Mouse (Mus musculus): ENCODE data around the gene Lpp. TPM values are rescaled to one million over a fixed set of nuclear protein-coding genes. Genes with fewer than 3 reads are reported as not detected.

The Lpp gene
- polyA plus RNA-seq, 1 experiment from 2014 or later = 45.1 TPM

DNA sequence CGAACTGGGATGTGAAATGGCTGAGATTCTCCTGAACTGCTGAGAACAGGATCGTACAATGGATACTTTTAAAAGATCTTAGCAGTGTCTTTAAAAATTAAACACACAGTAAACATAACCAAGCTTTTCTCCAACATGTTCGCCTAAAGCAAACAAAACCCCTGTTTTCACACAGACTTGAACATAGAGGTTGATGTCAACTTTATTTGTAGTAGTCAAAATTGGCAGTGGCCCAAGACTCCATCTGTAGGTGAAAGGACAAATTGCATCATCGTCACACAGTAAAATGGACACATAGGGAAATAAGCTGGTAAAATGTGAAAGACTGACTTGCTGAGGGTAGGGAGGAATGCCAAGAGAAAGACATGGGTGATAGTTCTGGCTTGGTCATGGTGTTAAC lies 480.9 kb downstream of the Lpp start:
- ATAC-seq (ENCODE audit: insufficient number of reproducible peaks, insufficient read depth, low FRiP score, low TSS enrichment) = no peak
- 77% methylated on average over 4 of the region's 4 CpGs for WGBS
- Histone ChIP-seq H3K9ac (no peak overlapping the region), H3K27me3 (no peaks in the 10 kb centered on the region), H3K27ac (no peak overlapping the region), H3K9me3 (peaks cover 5% of the 10 kb centered on the region; the same call in 1 of the 2 replicates), H3K36me3 (peaks cover 7% of the 10 kb centered on the region), H3K4me2 (replicated peaks) (no peak overlapping the region), H3K4me3 (no peak overlapping the region), H3K4me1 (no peaks in the 10 kb centered on the region)

DNA sequence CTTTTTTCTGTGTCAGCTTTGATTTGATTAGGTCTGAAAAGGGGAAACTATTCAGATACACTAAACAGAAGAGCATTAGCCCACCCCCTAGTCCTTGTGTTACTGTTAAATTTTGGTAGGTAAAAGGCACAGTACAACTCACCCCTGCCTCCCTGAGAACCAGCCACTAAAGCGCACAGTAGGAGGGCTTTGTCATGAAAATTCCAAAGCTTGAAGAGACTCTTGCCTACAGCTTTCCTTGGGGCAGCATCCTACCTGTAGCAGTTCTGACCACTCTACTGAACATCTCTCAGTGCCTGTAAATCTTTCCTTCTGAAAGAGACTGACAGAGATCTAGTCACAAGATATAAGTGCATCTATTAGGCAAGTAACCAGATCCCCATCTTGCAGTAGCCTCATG lies 482.4 kb downstream of the Lpp start:
- peaks cover 7% of the 10 kb centered on the region for H3K36me3 ChIP-seq
- no peak overlapping the region for H3K27ac ChIP-seq
- WGBS = 55% methylated on average over 1 of the region's 1 CpGs
- no peak overlapping the region for H3K4me3 ChIP-seq
- no peak overlapping the region for H3K9ac ChIP-seq
- H3K4me1 ChIP-seq = no peaks in the 10 kb centered on the region
- H3K4me2 ChIP-seq (replicated peaks) = no peak overlapping the region
- no peaks in the 10 kb centered on the region for H3K27me3 ChIP-seq
- no peak for ATAC-seq (ENCODE audit: insufficient number of reproducible peaks, insufficient read depth, low FRiP score, low TSS enrichment)
- H3K9me3 ChIP-seq = peaks cover 5% of the 10 kb centered on the region; the same call in 1 of the 2 replicates

DNA sequence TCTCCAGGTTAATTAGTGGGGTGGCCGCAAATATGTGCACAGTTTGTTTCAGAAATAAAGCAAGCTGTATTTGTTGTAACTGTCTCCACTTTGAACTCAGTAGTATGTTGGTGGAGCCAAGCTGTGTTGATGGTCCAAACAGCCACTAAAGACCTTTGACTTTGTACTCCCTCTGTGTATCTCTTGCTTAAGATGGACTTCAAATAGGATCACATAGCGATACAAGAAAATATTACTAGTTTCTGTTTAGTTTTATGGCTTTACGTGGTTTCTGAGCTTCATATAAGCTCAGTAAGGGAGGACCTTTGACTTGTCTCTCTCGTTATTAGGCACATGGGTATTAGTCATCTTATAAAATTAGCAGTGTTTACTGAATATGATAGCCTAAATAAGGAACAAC lies 485.7 kb downstream of the Lpp start:
- Histone ChIP-seq H3K4me2 (replicated peaks) (no peak overlapping the region), H3K4me1 (no peaks in the 10 kb centered on the region), H3K27me3 (no peaks in the 10 kb centered on the region), H3K27ac (no peak overlapping the region), H3K9me3 (no peaks in the 10 kb centered on the region), H3K9ac (no peak overlapping the region), H3K36me3 (no peaks in the 10 kb centered on the region), H3K4me3 (no peak overlapping the region)
- WGBS = 82% methylated on average over 4 of the region's 4 CpGs
- ATAC-seq (ENCODE audit: insufficient number of reproducible peaks, insufficient read depth, low FRiP score, low TSS enrichment) = no peak

DNA sequence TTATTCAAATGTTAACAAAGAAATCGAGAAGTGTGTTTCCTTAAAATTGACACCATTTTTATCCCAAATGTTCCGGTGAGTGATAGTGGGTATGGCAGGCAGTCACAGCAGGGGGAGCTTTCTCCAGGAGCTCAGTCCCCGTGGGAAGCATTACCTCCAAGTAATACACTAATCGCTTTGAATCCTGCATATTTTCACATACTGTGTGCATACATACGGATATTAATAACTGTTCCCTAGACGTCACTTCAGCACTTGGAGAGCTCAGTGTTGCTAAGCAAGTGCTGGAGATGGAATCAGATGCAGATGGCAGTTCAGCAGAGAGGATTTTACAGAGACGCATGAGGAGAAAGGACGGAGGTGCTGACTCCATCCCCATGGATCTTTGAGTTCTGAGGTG lies 487.4 kb downstream of the Lpp start:
- ATAC-seq (ENCODE audit: insufficient number of reproducible peaks, insufficient read depth, low FRiP score, low TSS enrichment) = no peak
- H3K4me2 ChIP-seq (replicated peaks) = no peak overlapping the region
- H3K9ac ChIP-seq = no peak overlapping the region
- H3K27ac ChIP-seq = no peak overlapping the region
- no peak overlapping the region for H3K4me3 ChIP-seq
- no peaks in the 10 kb centered on the region for H3K27me3 ChIP-seq
- WGBS = 49% methylated on average over 8 of the region's 8 CpGs
- no peaks in the 10 kb centered on the region for H3K4me1 ChIP-seq
- H3K36me3 ChIP-seq = no peaks in the 10 kb centered on the region
- no peaks in the 10 kb centered on the region for H3K9me3 ChIP-seq

- ATAC-seq (ENCODE audit: insufficient number of reproducible peaks, insufficient read depth, low FRiP score, low TSS enrichment) = no peak
- Histone ChIP-seq H3K27ac (no peak overlapping the region), H3K4me1 (peaks cover 13% of the 10 kb centered on the region), H3K27me3 (no peaks in the 10 kb centered on the region), H3K4me3 (no peak overlapping the region), H3K9me3 (no peaks in the 10 kb centered on the region), H3K36me3 (no peaks in the 10 kb centered on the region), H3K9ac (no peak overlapping the region), H3K4me2 (replicated peaks) (no peak overlapping the region)
- WGBS = 87% methylated on average over 3 of the region's 3 CpGs
Measured at GRCm38 (mm10) chr16:24881981-24882775, 488.9 kb downstream of the Lpp start.

- Histone ChIP-seq H3K4me2 (replicated peaks) (no peak overlapping the region), H3K4me3 (no peak overlapping the region), H3K27me3 (no peaks in the 10 kb centered on the region), H3K9me3 (no peaks in the 10 kb centered on the region), H3K9ac (no peak overlapping the region), H3K27ac (no peak overlapping the region), H3K4me1 (peaks cover 17% of the 10 kb centered on the region), H3K36me3 (no peaks in the 10 kb centered on the region)
- no peak for ATAC-seq (ENCODE audit: insufficient number of reproducible peaks, insufficient read depth, low FRiP score, low TSS enrichment)
Measured at GRCm38 (mm10) chr16:24884017-24884416, 490.7 kb downstream of the Lpp start.

DNA sequence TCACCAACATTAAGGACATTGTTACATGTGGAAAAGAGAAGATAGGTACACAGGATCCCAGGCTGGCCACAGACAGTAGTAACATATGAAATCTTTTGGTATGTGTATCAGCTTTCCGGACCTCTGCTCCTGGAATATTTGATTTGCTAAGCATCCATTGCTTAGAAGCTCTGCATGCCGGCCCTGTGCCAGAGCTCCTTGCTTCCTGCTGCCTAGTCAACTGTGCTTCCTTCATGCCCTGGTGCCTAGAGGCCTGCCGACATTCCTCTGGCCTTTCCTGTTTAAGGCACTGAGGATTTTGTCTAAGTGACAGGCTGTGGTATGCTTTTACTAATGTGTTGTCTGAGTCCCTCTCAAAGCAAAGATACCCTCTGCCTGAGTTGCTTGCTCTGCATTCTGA lies 493.0 kb downstream of the Lpp start:
- H3K27me3 ChIP-seq = no peaks in the 10 kb centered on the region
- H3K9me3 ChIP-seq = no peaks in the 10 kb centered on the region
- H3K27ac ChIP-seq = no peak overlapping the region
- 26% methylated on average over 3 of the region's 3 CpGs for WGBS
- H3K4me2 ChIP-seq (replicated peaks) = no peak overlapping the region
- peaks cover 17% of the 10 kb centered on the region for H3K4me1 ChIP-seq
- no peak overlapping the region for H3K4me3 ChIP-seq
- H3K9ac ChIP-seq = no peak overlapping the region
- H3K36me3 ChIP-seq = no peaks in the 10 kb centered on the region
- no peak for ATAC-seq (ENCODE audit: insufficient number of reproducible peaks, insufficient read depth, low FRiP score, low TSS enrichment)

DNA sequence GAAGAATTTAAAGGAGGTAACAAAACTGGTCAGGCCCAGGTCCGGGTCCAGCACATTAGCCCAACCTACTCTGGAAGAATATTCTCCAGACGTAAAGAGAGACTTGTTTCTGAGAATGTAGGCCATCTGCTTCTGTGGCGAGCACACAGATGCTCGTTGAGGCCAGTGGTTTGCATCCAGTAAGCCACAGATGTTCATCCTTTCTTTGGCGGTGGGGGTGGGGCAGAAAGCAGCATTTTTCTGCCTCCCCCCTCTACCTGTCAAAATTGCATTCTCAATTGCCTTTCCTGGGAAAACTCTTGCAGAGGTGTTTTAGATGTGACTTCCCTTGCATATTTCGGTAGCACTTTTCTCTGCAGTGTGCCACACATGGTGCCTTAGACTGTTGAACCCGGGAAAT lies 493.6 kb downstream of the Lpp start:
- ATAC-seq (ENCODE audit: insufficient number of reproducible peaks, insufficient read depth, low FRiP score, low TSS enrichment) = no peak
- H3K27ac ChIP-seq = 0 out of 2 replicates have a peak overlapping the region, but pooled peaks have one; percentile 25
- no peak overlapping the region for H3K4me3 ChIP-seq
- H3K36me3 ChIP-seq = no peaks in the 10 kb centered on the region
- H3K4me1 ChIP-seq = peaks cover 17% of the 10 kb centered on the region
- no peak overlapping the region for H3K9ac ChIP-seq
- no peaks in the 10 kb centered on the region for H3K9me3 ChIP-seq
- WGBS = 46% methylated on average over 7 of the region's 7 CpGs
- no peaks in the 10 kb centered on the region for H3K27me3 ChIP-seq
- no peak overlapping the region for H3K4me2 ChIP-seq (replicated peaks)

DNA sequence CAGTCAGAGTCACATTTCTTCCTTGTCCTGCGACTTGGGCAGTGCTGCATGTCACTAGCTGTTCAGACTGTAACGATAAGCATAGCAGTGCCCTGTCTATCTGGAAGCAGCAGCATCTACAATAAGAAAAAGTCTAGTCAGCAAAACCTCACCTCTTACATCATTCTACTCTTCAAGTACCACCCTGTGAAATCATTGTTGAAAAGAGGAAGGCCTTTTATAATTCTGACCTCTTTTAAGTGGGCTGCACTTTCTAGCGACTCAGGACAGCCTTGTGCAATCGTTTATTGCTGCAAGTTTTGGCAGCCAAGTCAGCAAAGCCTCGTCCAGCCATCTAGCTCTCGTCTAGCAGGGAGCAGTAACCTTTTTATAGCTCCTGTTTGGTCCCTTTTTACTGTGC lies 498.1 kb downstream of the Lpp start:
- WGBS = 72% methylated on average over 6 of the region's 6 CpGs
- no peaks in the 10 kb centered on the region for H3K27me3 ChIP-seq
- no peak overlapping the region for H3K27ac ChIP-seq
- no peak overlapping the region for H3K9ac ChIP-seq
- no peak overlapping the region for H3K4me2 ChIP-seq (replicated peaks)
- H3K36me3 ChIP-seq = no peaks in the 10 kb centered on the region
- H3K4me3 ChIP-seq = no peak overlapping the region
- ATAC-seq (ENCODE audit: insufficient number of reproducible peaks, insufficient read depth, low FRiP score, low TSS enrichment) = no peak
- peaks cover 11% of the 10 kb centered on the region for H3K4me1 ChIP-seq
- no peaks in the 10 kb centered on the region for H3K9me3 ChIP-seq

- Histone ChIP-seq H3K4me2 (replicated peaks) (no peak overlapping the region), H3K9me3 (no peaks in the 10 kb centered on the region), H3K4me3 (no peak overlapping the region), H3K36me3 (no peaks in the 10 kb centered on the region), H3K27ac (no peak overlapping the region), H3K27me3 (no peaks in the 10 kb centered on the region), H3K4me1 (0 out of 2 replicates have a peak, but pooled peaks cover 2% of the 10 kb centered on the region), H3K9ac (no peak overlapping the region)
- no peak for ATAC-seq (ENCODE audit: insufficient number of reproducible peaks, insufficient read depth, low FRiP score, low TSS enrichment)
- 73% methylated on average over 5 of the region's 5 CpGs for WGBS
Measured at GRCm38 (mm10) chr16:24895160-24895559, 501.9 kb downstream of the Lpp start.

DNA sequence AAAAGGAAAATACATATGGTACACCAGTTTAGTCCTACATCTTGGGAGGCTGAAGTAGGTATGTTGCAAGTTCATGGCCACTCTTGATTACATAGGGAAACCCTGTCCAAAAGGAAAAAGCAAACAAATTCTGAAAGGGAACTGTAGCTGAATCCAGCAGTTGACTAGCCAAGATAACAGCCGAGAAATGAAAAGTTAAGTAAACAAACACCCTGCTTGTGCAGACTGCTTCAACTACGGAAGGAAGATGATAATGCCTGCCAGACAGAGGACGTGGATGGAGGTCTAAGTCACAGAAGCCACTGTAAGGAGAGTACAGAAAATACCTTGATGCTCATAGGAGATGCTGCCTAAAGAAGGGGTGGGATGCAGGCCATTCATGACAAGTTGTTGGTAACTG lies 504.3 kb downstream of the Lpp start:
- Histone ChIP-seq H3K9me3 (no peaks in the 10 kb centered on the region), H3K36me3 (no peaks in the 10 kb centered on the region), H3K27me3 (no peaks in the 10 kb centered on the region), H3K4me2 (replicated peaks) (no peak overlapping the region), H3K27ac (no peak overlapping the region), H3K9ac (no peak overlapping the region), H3K4me1 (peaks cover 15% of the 10 kb centered on the region; the same call in 1 of the 2 replicates), H3K4me3 (no peak overlapping the region)
- 60% methylated on average over 3 of the region's 3 CpGs for WGBS
- ATAC-seq (ENCODE audit: insufficient number of reproducible peaks, insufficient read depth, low FRiP score, low TSS enrichment) = no peak

- no peak overlapping the region for H3K4me3 ChIP-seq
- H3K27ac ChIP-seq = 0 out of 2 replicates have a peak overlapping the region, but pooled peaks have one; percentile 19
- no peaks in the 10 kb centered on the region for H3K27me3 ChIP-seq
- ATAC-seq (ENCODE audit: insufficient number of reproducible peaks, insufficient read depth, low FRiP score, low TSS enrichment) = no peak
- no peaks in the 10 kb centered on the region for H3K36me3 ChIP-seq
- no peaks in the 10 kb centered on the region for H3K9me3 ChIP-seq
- H3K4me1 ChIP-seq = peaks cover 15% of the 10 kb centered on the region; the same call in 1 of the 2 replicates
- no peak overlapping the region for H3K9ac ChIP-seq
- H3K4me2 ChIP-seq (replicated peaks) = no peak overlapping the region
- 17% methylated on average over 2 of the region's 2 CpGs for WGBS
Measured at GRCm38 (mm10) chr16:24900241-24900796, 507.0 kb downstream of the Lpp start.
